Mouse (Mus musculus) activated CD4-positive, CD25-positive, alpha-beta regulatory T cell, adult 4 months (primary cell): ENCODE data around the gene 1700013G24Rik. TPM values are rescaled to one million over a fixed set of nuclear protein-coding genes. Genes with fewer than 3 reads are reported as not detected.
"Not testable (repeated sequence)": the region's sequence is repeated elsewhere in the genome, so short reads cannot be mapped to it uniquely, and the experiment has no call there.

Experiments used
- ATAC-seq: one replicate; pipeline ENCODE4 v1.8.0; 2017
- polyA plus RNA-seq, 2 experiments: library from polyadenylated mRNA; unstranded; fragments of 100-300 nt; shearing (Covaris generic); gene quantifications; one replicate each; pipeline ENCODE4 v1.2.1; 2017

Gene 1700013G24Rik
- not detected for polyA plus RNA-seq

DNA sequence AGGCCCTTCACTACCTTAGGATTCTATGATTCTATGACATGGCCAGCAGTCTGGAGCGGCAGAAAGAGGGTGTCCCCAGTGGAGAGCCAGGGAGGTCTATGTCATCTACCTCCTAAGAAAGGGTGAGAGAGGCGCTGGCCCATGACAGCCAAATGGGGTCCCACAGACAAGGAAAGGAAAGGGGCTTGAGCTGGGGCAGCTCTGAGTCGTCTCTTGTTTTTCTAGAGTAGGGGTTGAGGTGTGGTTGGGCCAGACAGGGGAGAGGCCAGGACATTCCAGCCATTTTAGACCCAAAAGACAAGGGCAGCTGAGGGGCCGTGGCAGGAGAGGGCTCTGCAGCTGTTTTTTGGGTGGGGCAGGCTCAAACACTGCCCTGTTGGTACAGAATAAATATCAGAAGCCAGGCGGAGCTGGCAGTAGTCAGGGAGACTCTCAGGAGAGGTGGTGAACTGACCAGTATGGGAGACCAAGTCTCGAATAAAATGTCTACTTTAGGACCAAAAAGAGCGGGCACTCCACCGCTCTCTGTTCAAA lies at the start of gene 1700013G24Rik:
Gene 1700013G24Rik, plus strand, starts transcription at position 51 of the 534 bp plus-strand sequence.
- ATAC-seq: no peak

DNA sequence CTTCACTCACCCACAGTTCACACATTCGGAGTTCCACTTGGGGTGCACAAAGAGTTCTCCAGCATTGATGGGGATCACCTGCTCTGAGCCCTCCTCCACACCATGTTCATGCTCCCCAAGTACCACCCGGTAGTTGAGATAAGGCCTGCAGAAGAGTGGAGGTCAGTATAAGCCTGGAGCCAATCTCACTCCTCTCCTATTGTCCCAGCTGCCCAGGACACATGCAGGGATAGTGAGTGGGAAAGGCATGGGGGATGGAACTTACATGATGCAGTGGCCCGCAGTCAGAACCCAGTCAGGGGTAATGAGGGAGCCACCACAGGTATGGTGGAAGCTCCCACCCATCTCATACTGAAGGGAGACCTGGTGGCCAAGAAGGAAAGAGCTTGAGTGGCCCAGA lies 47.5 kb upstream of the 1700013G24Rik start:
- no peak for ATAC-seq

DNA sequence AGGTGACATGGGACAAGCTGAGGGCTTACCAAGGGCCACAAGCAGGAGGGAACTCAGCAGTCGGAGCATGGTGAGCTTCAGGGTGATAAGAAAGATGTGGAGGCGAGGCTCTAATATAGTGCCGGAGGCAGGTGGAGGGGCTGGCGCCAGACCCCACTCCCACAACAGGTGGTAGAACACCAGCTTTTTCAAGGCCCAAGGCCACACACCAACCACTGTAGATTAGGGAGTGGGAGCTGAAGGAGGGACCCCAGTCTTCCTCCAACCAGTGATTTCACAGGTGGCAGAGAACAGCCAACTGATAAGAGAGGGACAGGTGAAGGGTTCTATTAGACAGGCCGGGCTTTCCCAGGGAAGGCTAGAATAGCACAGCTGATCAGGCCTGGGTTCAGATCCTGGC lies 43.4 kb upstream of the 1700013G24Rik start, which contains the start of gene Cela3a:
Gene Cela3a, minus strand, starts transcription at position 101 of the 400 bp plus-strand sequence.
- no peak for ATAC-seq

- not testable (repeated sequence) for ATAC-seq
These were observed 40.8 kb upstream of the 1700013G24Rik start for GRCm38 (mm10) chr4:137412185-137412709.

- no peak for ATAC-seq
These were observed 38.1 kb upstream of the 1700013G24Rik start for GRCm38 (mm10) chr4:137414936-137415335.

GRCm38 (mm10) chr4:137417712-137418564 lies 35.1 kb upstream of the 1700013G24Rik start:
- no peak for ATAC-seq

DNA sequence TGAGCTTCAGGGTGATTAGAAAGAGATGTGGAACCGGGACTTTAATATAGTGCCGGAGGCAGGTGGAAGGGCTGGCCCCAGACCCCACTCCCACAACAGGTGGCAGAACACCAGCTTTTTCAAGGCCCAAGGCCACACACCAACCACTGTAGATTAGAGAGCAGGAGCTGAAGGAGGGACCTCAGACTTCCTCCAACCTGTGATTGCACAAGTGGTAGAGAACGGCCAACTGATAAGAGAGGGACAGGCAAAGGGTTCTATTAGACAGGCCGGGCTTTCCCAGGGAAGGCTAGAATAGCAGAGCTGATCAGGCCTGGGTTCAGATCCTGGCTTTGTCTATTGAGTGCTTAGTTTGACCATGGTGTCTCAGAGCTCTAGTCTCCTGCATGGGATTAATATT lies 22.6 kb upstream of the 1700013G24Rik start, which contains the start of gene Cela3b:
Gene Cela3b, minus strand, starts transcription at position 39 of the 400 bp plus-strand sequence.
- no peak for ATAC-seq

DNA sequence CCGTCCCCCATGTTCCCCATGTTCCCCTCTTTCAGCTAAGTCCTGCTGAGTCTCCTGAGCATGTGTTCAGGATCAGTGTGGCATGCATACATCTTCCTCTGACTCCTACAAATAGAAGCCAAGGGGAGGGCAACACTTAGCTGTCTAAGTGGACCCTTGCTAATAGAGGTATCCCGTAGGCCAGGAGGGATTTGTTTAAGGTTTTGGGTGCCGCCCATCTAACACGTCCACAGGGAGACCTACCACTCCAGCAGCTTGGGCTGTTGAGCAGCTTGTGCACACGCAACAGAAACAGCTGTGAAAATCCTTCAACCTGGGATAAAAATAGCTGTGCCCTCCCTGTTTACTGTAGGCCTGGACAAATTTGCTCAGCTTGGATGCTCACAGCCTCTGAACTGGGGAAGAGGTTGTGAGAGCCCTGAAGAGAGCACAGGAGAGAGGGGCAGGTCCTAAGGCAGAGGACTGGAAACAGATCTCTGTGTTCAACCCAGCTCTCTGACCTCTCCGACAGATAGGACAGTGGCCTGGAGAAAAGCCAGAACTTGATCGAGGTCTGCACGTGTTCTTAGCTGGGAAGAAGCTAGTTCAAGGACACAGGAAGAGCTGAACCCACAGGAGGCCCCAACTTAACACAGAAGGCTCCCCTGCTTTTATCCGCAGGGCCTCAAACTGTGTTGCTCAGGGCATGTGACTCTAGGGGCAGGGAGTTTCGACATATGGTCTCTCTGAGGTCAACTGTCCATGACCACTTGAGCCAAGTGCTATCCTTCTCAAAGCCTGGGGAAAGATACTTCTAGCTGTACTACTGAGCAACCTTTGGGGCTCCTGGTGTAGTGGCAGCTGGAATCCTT lies 20.2 kb upstream of the 1700013G24Rik start:
- not testable (repeated sequence) for ATAC-seq

GRCm38 (mm10) chr4:137436979-137437669 lies 16.0 kb upstream of the 1700013G24Rik start:
- ATAC-seq: no peak

- ATAC-seq: no peak
These were observed 14.2 kb upstream of the 1700013G24Rik start for GRCm38 (mm10) chr4:137438842-137439241.

DNA sequence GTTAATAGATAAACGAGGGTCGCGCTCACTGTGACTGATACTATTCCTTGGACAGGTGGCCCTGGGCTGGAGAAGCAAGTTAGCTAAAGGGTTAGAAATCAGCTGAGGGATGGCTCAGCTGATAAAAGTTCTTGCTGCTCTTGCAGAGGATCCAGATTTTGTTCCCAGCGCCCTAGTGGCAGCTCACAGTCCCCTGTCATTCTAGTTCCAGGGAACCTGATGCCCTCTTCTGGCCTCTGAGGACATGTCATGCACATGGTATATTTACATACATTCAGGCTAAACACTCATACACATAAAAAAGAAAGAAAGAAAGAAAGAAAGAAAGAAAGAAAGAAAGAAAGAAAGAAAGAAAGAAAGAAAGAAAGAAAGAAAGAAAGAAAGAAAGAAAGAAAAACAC lies 11.8 kb upstream of the 1700013G24Rik start:
- ATAC-seq: no peak

- ATAC-seq: no peak
These were observed 9.5 kb upstream of the 1700013G24Rik start for GRCm38 (mm10) chr4:137443625-137444024.

DNA sequence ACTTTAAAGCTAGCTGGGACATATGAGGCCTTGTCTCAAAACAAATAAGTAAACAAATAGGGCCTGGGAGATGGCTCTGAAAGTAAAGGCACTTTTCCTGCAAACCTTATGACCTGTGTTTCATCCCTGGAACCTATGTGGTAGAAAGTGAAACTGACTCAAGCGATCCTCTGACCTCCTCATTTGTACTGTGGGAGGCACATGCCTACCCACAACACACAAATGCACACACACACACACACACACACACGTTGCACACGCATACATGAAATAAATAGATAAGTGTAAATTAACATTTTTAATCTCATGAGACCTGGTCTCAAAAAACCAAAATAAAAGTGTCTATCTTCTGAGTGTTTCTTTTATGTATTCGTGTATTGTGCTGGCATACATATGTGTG lies 7.2 kb upstream of the 1700013G24Rik start:
- no peak for ATAC-seq

- ATAC-seq: no peak
These were observed 5.5 kb upstream of the 1700013G24Rik start for GRCm38 (mm10) chr4:137447363-137448196.

DNA sequence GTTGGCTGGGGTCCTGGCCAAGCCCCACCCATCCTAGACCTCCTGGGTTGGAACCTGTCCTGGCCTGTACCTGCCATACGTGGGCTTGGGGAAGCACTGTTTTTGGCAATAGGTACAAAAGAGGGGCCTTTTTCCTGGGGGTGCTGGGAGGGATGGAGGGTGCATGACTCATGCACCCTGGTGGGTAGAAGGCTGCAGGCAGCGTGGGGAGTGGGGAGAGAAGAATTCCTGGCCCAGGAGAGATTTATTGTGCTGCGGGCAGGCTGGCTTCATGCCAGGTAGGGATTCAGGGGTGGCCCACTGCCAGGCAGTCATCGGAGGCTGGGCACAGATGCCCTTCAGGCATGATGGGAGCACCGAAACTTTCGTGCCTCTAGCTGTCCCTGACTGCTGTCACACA lies 4.9 kb upstream of the 1700013G24Rik start:
- ATAC-seq: no peak

DNA sequence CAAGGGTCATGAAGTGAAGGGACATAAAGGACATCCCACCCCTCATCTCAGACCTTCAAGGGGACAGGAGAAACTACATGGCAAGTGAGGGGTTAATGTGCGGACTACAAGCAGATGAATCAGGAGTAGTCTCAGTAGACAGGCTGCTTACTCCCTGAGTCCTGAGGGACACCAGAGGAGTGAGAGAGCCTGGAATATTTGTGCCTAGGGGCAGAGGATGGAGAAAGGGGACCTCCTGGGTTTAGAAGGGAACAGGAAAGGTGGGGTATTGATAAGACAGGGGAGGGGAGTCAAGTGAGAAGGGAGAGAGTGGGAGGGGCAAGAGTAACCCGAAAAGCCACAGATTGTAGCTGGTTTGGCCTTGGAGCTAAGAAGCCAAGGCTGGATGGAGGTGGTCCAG lies 4.4 kb upstream of the 1700013G24Rik start:
- ATAC-seq: no peak

DNA sequence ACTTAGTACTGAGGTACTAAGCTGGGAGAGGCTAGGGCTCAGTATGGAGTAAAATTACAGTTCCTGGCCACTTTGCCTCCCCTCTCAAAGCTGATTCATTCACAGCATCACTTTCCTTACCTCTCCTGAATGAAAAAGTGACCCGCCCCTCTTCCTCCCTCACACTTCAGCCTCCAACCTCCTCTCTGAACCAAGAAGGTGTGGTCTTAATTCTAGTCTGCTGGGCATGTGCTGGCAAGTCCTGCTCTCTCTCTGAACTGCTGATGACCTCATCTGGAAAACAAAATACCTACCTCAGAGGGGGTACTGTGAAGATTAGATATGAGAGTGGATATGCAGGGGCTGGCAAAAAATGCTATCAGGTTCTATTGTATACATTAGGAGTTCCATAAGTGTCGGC lies 4.0 kb upstream of the 1700013G24Rik start:
- ATAC-seq: no peak

GRCm38 (mm10) chr4:137449715-137450114 lies 3.4 kb upstream of the 1700013G24Rik start:
- no peak for ATAC-seq

DNA sequence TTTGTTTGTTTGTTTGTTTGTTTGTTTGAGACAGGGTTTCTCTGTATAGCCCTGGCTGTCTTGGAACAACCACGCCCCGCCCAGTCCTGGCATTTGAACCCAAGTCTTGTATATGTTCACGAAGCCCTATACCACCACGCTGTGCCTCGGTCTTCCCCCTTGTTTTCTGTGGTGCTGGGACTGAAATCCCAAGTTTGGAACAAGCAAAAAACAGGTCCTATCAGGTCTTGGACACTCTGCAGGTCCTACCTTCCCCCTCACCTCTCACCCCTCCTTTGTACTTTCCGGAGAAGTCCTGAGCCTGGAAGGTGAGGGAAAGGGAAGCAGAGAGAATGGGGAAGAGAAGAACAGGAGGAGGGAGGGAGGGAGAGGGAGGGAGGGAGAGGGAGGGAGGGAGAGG lies 894 bp upstream of the 1700013G24Rik start:
- no peak for ATAC-seq

GRCm38 (mm10) chr4:137454582-137454981 lies 1.5 kb downstream of the 1700013G24Rik start:
- ATAC-seq: no peak

- ATAC-seq: no peak
These were observed 3.5 kb downstream of the 1700013G24Rik start for GRCm38 (mm10) chr4:137456581-137456980.
